Mouse (Mus musculus) stomach, postnatal 0 days (tissue): ENCODE results near the gene Heca. TPM values are rescaled to one million over a fixed set of nuclear protein-coding genes. Genes with fewer than 3 reads are reported as not detected.
"Not testable (repeated sequence)": the region's sequence is repeated elsewhere in the genome, so short reads cannot be mapped to it uniquely, and the experiment has no call there.

Experiments used
- ATAC-seq: fragments of 200-750 bp; cut with Nextera tagmentation; 2 replicates; pipeline ENCODE4 v1.8.0; 2017; ENCODE audit not compliant: low FRiP score, low TSS enrichment
- DNase-seq: peaks from one replicate; pipeline ENCODE4 v3.0.0-alpha.2; 2016; ENCODE audit warnings: low spot score
- H3K27ac ChIP-seq: fragments of 300-500 bp; sonication (generic); replicated peaks from 2 replicates; pipeline ENCODE4 v1.5.1; 2014; ENCODE audit warnings: mild to moderate bottlenecking, control low read depth
- H3K27me3 ChIP-seq: fragments of 300-500 bp; sonication (generic); 2 replicates; pipeline ENCODE4 v1.6.1; 2014; ENCODE audit warnings: low read length; ENCODE audit not compliant: control insufficient read depth, insufficient read depth
- H3K36me3 ChIP-seq: fragments of 300-500 bp; sonication (generic); 2 replicates; pipeline ENCODE4 v1.6.1; 2014; ENCODE audit warnings: low read length, mixed read lengths; ENCODE audit not compliant: control insufficient read depth, insufficient read depth
- H3K4me1 ChIP-seq: fragments of 300-500 bp; sonication (generic); replicated peaks from 2 replicates; pipeline ENCODE4 v1.6.1; 2014; ENCODE audit warnings: antibody characterized with exemption; ENCODE audit not compliant: control insufficient read depth, insufficient read depth
- H3K4me2 ChIP-seq: fragments of 300-500 bp; sonication (generic); replicated peaks from 2 replicates; pipeline ENCODE4 v1.6.1; 2014; ENCODE audit warnings: low read depth, mild to moderate bottlenecking, control low read depth, moderate library complexity
- H3K4me3 ChIP-seq: fragments of 300-500 bp; sonication (generic); 2 replicates; pipeline ENCODE4 v1.5.1; 2014; ENCODE audit warnings: low read depth, low read length, control low read depth
- H3K9ac ChIP-seq: fragments of 300-500 bp; sonication (generic); 2 replicates; pipeline ENCODE4 v1.6.1; 2014; ENCODE audit warnings: mild to moderate bottlenecking, low read length, control low read depth, mixed read lengths
- H3K9me3 ChIP-seq: fragments of 300-500 bp; sonication (generic); 2 replicates; pipeline ENCODE4 v1.6.1; 2016; ENCODE audit warnings: low read length; ENCODE audit not compliant: control insufficient read depth
- CTCF ChIP-seq: IDR thresholded peaks from 2 replicates; pipeline ENCODE4 v1.5.1; 2016; ENCODE audit warnings: antibody characterized with exemption, low read depth, mild to moderate bottlenecking, moderate library complexity
- EP300 ChIP-seq: optimal IDR thresholded peaks from 2 replicates; pipeline ENCODE3; 2016; ENCODE audit warnings: antibody characterized with exemption
- WGBS: fragments of 180-500 bp; shearing (Covaris S2); extraction: QIAGEN DNeasy Blood & Tissue Kit; methylation state at CpG from one replicate; pipeline ENCODE4 v1.1.7; 2014; 5-methylcytosine and 5-hydroxymethylcytosine counted together
- polyA plus RNA-seq: library from polyadenylated mRNA; unstranded; fragments of >200 nt; fragmentation: Nextera tagmentation; extraction: Ambion mirVana; gene quantifications from 2 replicates; pipeline ENCODE4 v1.2.1, GENCODE M21; 2015

Gene Heca
- polyA plus RNA-seq, 1 experiment from 2014 or later, result 7.2 TPM

- 53% methylated on average over 2 of the region's 2 CpGs for WGBS
- TF ChIP-seq EP300 (no peak), CTCF (no peak)
- H3K4me3 ChIP-seq, result no peak overlapping the region
These were observed 28.8 kb downstream of the Heca start for GRCm38 (mm10) chr10:17919032-17919431.

GRCm38 (mm10) chr10:17908731-17909130 is 39.1 kb downstream of the Heca start:
- DNase-seq (no peak), ATAC-seq (no peak)
- no peak overlapping the region for H3K27ac ChIP-seq
- H3K9me3 ChIP-seq, result no peaks in the 10 kb centered on the region
- 47% methylated on average over 4 of the region's 4 CpGs for WGBS
- no peak overlapping the region for H3K9ac ChIP-seq
- H3K36me3 ChIP-seq, result peaks cover 2% of the 10 kb centered on the region
- no peaks in the 10 kb centered on the region for H3K27me3 ChIP-seq
- H3K4me3 ChIP-seq, result no peak overlapping the region
- H3K4me1 ChIP-seq, result no peaks in the 10 kb centered on the region
- H3K4me2 ChIP-seq, result no peak overlapping the region
- TF ChIP-seq CTCF (no peak), EP300 (no peak)

More at GRCm38 (mm10) chr10:17919032-17919431, 28.8 kb downstream of the Heca start:
- ATAC-seq (peak; percentile 47; the same call in 1 of the 2 replicates), DNase-seq (no peak)
- peaks cover 5% of the 10 kb centered on the region; the same call in 1 of the 2 replicates for H3K36me3 ChIP-seq
- no peaks in the 10 kb centered on the region for H3K9me3 ChIP-seq
- H3K4me1 ChIP-seq, result no peaks in the 10 kb centered on the region
- H3K27ac ChIP-seq, result no peak overlapping the region
- H3K9ac ChIP-seq, result no peak overlapping the region
- no peaks in the 10 kb centered on the region for H3K27me3 ChIP-seq
- no peak overlapping the region for H3K4me2 ChIP-seq

- not testable (repeated sequence) for H3K4me2 ChIP-seq, H3K27ac ChIP-seq, H3K4me3 ChIP-seq, H3K9ac ChIP-seq, H3K9me3 ChIP-seq, H3K36me3 ChIP-seq, ATAC-seq, H3K27me3 ChIP-seq, DNase-seq, H3K4me1 ChIP-seq
- WGBS, result 67% methylated on average over 3 of the region's 3 CpGs
These were observed 41.5 kb downstream of the Heca start for GRCm38 (mm10) chr10:17906405-17906804.

GRCm38 (mm10) chr10:17903449-17903848 is 44.4 kb downstream of the Heca start:
- 70% methylated on average over 2 of the region's 2 CpGs for WGBS
- TF ChIP-seq EP300 (no peak), CTCF (no peak)
- H3K9ac ChIP-seq, result no peak overlapping the region
- H3K36me3 ChIP-seq, result peaks cover 7% of the 10 kb centered on the region
- H3K27ac ChIP-seq, result no peak overlapping the region
- no peaks in the 10 kb centered on the region for H3K27me3 ChIP-seq
- H3K4me3 ChIP-seq, result no peak overlapping the region
- H3K9me3 ChIP-seq, result no peaks in the 10 kb centered on the region
- DNase-seq (no peak), ATAC-seq (no peak)
- no peaks in the 10 kb centered on the region for H3K4me1 ChIP-seq
- H3K4me2 ChIP-seq, result no peak overlapping the region

GRCm38 (mm10) chr10:17880724-17881123 is 67.1 kb downstream of the Heca start:
- DNase-seq, result no peak
- no peak overlapping the region for H3K9ac ChIP-seq
- 82% methylated on average over 2 of the region's 2 CpGs for WGBS
- ATAC-seq, result no peak
- H3K27ac ChIP-seq, result no peak overlapping the region
- no peaks in the 10 kb centered on the region for H3K4me1 ChIP-seq
- H3K4me2 ChIP-seq, result no peak overlapping the region
- TF ChIP-seq EP300, result no peak
- no peak for TF ChIP-seq CTCF
- H3K9me3 ChIP-seq, result no peaks in the 10 kb centered on the region
- no peaks in the 10 kb centered on the region for H3K27me3 ChIP-seq
- no peaks in the 10 kb centered on the region for H3K36me3 ChIP-seq
- no peak overlapping the region for H3K4me3 ChIP-seq

- Histone ChIP-seq H3K4me3 (no peak overlapping the region), H3K9me3 (no peaks in the 10 kb centered on the region), H3K27ac (no peak overlapping the region), H3K36me3 (no peaks in the 10 kb centered on the region), H3K9ac (no peak overlapping the region), H3K4me2 (no peak overlapping the region), H3K27me3 (no peaks in the 10 kb centered on the region), H3K4me1 (no peaks in the 10 kb centered on the region)
- ATAC-seq (no peak), DNase-seq (no peak)
- no peak for TF ChIP-seq EP300
- no peak for TF ChIP-seq CTCF
- WGBS, result 89% methylated on average over 3 of the region's 3 CpGs
These were observed 67.8 kb downstream of the Heca start for GRCm38 (mm10) chr10:17880038-17880437.
